Mouse (Mus musculus) liver, embryonic 14.5 days (tissue): ENCODE results near the gene Bcl10.

ENCODE experiments used
- CTCF ChIP-seq: IDR thresholded peaks from 2 replicates; pipeline ENCODE4 v1.5.1; 2016; ENCODE audit warnings: antibody characterized with exemption, low read depth, control low read depth
- EP300 ChIP-seq: IDR thresholded peaks from 2 replicates; pipeline ENCODE4 v1.6.1; 2016; ENCODE audit warnings: antibody characterized with exemption, low read depth

DNA sequence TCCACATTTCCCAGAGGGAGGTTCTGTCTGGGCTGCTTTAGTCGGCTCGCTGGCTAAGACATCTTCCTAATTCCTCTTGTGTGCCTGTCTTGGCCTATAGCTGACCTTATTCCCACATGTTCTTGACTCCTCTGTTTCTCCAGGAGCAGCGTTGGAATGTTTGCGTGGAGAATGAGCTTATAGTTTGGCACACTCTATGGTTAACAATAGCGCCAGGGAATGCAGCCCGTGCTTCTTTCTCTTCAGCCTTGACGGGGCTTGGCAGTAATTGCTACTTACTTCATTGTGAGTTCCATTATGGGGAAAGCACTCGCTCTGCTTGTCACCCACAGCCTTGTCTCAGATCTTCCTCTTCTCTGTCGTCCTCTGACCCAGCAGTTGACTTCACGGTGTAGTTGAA is 48.9 kb downstream of the Bcl10 start:
- TF ChIP-seq CTCF = no peak
- no peak for TF ChIP-seq EP300
